Mouse (Mus musculus): Measurements from ENCODE around the gene Nav2. TPM values are rescaled to one million over a fixed set of nuclear protein-coding genes. Genes with fewer than 3 reads are reported as not detected.

Nav2 gene
- polyA plus RNA-seq, 1 experiment, result 10.1 TPM

DNA sequence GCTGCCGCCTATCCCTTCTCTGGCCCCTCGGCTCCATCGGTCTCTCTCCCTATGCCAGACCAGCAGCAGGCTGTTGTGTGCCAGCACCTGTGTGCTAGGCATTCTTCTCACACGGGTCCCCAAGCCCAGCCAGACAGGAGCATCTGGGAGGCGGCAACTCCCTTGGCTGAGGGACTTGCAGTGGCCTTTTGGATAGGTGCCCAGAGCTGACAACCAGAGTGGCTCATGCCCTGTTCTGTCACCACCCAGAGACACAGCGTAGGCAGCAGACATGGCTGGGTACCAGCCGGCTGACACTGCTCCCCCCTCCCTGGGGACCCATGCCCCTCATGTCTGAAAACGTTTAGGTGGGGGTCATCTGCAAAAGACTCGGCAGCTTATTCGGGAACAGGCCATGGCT, 146.8 kb downstream of the Nav2 start:
- Histone ChIP-seq H3K27ac (replicated peaks; ENCODE audit: low read depth, low read length) (no peak overlapping the region), H3K4me1 (ENCODE audit: control insufficient read depth, insufficient read depth, insufficient read length, low read length) (0 out of 2 replicates have a peak, but pooled peaks cover 2% of the 10 kb centered on the region)

DNA sequence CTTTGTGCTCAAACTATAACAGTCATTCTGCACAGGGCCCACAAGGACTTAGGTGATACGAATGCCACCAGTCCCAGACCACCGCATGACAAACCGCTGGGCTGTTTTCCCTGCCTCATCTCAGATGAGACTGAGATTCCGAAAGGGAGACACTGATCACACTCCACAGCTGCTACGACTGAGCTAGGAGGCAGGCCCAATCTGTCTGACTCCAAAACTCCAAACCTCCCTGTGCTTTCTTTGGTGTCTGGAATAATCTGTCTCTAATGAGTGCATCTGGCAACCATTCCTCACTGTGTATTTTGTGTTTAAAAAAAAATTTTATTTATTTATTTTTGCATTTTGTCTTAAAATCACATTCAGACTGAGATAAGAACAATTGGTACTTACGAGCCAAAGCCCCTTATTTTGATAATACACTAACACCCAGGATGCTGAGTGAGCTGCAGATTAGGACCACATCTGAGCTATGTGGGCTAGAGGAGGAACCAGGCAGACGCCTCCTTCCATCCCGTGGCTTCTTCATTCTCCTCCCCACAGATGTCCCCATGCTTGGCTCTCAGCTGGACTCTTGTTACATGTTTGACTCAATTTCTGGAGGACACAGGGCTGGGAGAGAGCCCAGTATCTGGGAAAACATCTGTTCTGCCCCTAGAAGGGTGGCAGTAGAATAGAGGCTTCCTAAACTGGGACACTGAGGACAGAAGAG, 149.9 kb downstream of the Nav2 start:
- H3K4me1 ChIP-seq (ENCODE audit: control insufficient read depth, insufficient read depth, insufficient read length, low read length), result 0 out of 2 replicates have a peak, but pooled peaks cover 2% of the 10 kb centered on the region
- no peak overlapping the region for H3K27ac ChIP-seq (replicated peaks; ENCODE audit: low read depth, low read length)
- H3K4me3 ChIP-seq (ENCODE audit: insufficient read depth, low read depth, low read length), result no peak overlapping the region

More for the DNA sequence above, 146.8 kb downstream of the Nav2 start:
- no peak overlapping the region for H3K4me3 ChIP-seq (ENCODE audit: insufficient read depth, low read depth, low read length)

GRCm38 (mm10) chr7:49064792-49065521, 156.4 kb downstream of the Nav2 start:
- H3K27ac ChIP-seq (replicated peaks; ENCODE audit: low read depth, low read length), result no peak overlapping the region
- no peak overlapping the region for H3K4me3 ChIP-seq (ENCODE audit: insufficient read depth, low read depth, low read length)
- no peaks in the 10 kb centered on the region for H3K4me1 ChIP-seq (ENCODE audit: control insufficient read depth, insufficient read depth, insufficient read length, low read length)

GRCm38 (mm10) chr7:49065621-49066475, 157.3 kb downstream of the Nav2 start:
- Histone ChIP-seq H3K4me1 (ENCODE audit: control insufficient read depth, insufficient read depth, insufficient read length, low read length) (no peaks in the 10 kb centered on the region), H3K4me3 (ENCODE audit: insufficient read depth, low read depth, low read length) (no peak overlapping the region), H3K27ac (replicated peaks; ENCODE audit: low read depth, low read length) (no peak overlapping the region)

- Histone ChIP-seq H3K4me3 (ENCODE audit: insufficient read depth, low read depth, low read length) (no peak overlapping the region), H3K4me1 (ENCODE audit: control insufficient read depth, insufficient read depth, insufficient read length, low read length) (no peaks in the 10 kb centered on the region), H3K27ac (replicated peaks; ENCODE audit: low read depth, low read length) (no peak overlapping the region)
Measured at GRCm38 (mm10) chr7:49066828-49067227, 158.3 kb downstream of the Nav2 start.

GRCm38 (mm10) chr7:49069396-49069961, 161.0 kb downstream of the Nav2 start:
- no peak overlapping the region for H3K4me3 ChIP-seq (ENCODE audit: insufficient read depth, low read depth, low read length)
- no peaks in the 10 kb centered on the region for H3K4me1 ChIP-seq (ENCODE audit: control insufficient read depth, insufficient read depth, insufficient read length, low read length)
- H3K27ac ChIP-seq (replicated peaks; ENCODE audit: low read depth, low read length), result no peak overlapping the region

- H3K4me1 ChIP-seq (ENCODE audit: control insufficient read depth, insufficient read depth, insufficient read length, low read length), result no peaks in the 10 kb centered on the region; the same call in 1 of the 2 replicates
- no peak overlapping the region for H3K27ac ChIP-seq (replicated peaks; ENCODE audit: low read depth, low read length)
- no peak overlapping the region for H3K4me3 ChIP-seq (ENCODE audit: insufficient read depth, low read depth, low read length)
Measured at GRCm38 (mm10) chr7:49070621-49071020, 162.1 kb downstream of the Nav2 start.

- no peak overlapping the region for H3K27ac ChIP-seq (replicated peaks; ENCODE audit: low read depth, low read length)
- H3K4me1 ChIP-seq (ENCODE audit: control insufficient read depth, insufficient read depth, insufficient read length, low read length), result no peaks in the 10 kb centered on the region; the same call in 1 of the 2 replicates
- no peak overlapping the region for H3K4me3 ChIP-seq (ENCODE audit: insufficient read depth, low read depth, low read length)
Measured at GRCm38 (mm10) chr7:49071141-49071567, 162.6 kb downstream of the Nav2 start.

- no peaks in the 10 kb centered on the region; the same call in 1 of the 2 replicates for H3K4me1 ChIP-seq (ENCODE audit: control insufficient read depth, insufficient read depth, insufficient read length, low read length)
- H3K4me3 ChIP-seq (ENCODE audit: insufficient read depth, low read depth, low read length), result no peak overlapping the region
- no peak overlapping the region for H3K27ac ChIP-seq (replicated peaks; ENCODE audit: low read depth, low read length)
Measured at GRCm38 (mm10) chr7:49075333-49075934, 166.9 kb downstream of the Nav2 start.

GRCm38 (mm10) chr7:49076283-49076694, 167.8 kb downstream of the Nav2 start:
- H3K4me1 ChIP-seq (ENCODE audit: control insufficient read depth, insufficient read depth, insufficient read length, low read length), result no peaks in the 10 kb centered on the region; the same call in 1 of the 2 replicates
- H3K4me3 ChIP-seq (ENCODE audit: insufficient read depth, low read depth, low read length), result no peak overlapping the region
- no peak overlapping the region for H3K27ac ChIP-seq (replicated peaks; ENCODE audit: low read depth, low read length)

GRCm38 (mm10) chr7:49078930-49079329, 170.4 kb downstream of the Nav2 start:
- Histone ChIP-seq H3K4me3 (ENCODE audit: insufficient read depth, low read depth, low read length) (no peak overlapping the region), H3K4me1 (ENCODE audit: control insufficient read depth, insufficient read depth, insufficient read length, low read length) (no peaks in the 10 kb centered on the region; the same call in 1 of the 2 replicates)

GRCm38 (mm10) chr7:49082585-49083165, 174.2 kb downstream of the Nav2 start:
- Histone ChIP-seq H3K4me1 (ENCODE audit: control insufficient read depth, insufficient read depth, insufficient read length, low read length) (no peaks in the 10 kb centered on the region), H3K27ac (replicated peaks; ENCODE audit: low read depth, low read length) (no peak overlapping the region), H3K4me3 (ENCODE audit: insufficient read depth, low read depth, low read length) (no peak overlapping the region)

More at GRCm38 (mm10) chr7:49078930-49079329, 170.4 kb downstream of the Nav2 start:
- no peak overlapping the region for H3K27ac ChIP-seq (replicated peaks; ENCODE audit: low read depth, low read length)

DNA sequence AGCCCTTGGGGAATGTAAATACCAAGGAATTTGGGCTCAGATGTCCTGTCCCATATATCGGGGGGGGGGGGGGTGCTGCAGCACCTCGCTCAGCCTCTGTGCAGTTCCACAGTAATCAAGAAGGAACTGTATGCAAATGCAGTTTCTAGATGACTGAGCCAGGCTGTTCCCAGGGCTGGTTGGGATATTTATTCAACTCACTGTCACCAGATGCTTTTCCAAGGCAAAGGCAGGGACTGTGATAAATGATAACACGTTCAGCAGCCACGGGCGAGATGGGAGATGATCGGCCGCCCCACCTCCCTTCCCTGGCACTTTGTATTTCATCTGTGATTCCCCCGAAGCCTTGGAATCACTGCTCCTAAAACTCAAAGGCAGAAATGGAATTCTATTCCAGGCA, 176.3 kb downstream of the Nav2 start:
- Histone ChIP-seq H3K4me1 (ENCODE audit: control insufficient read depth, insufficient read depth, insufficient read length, low read length) (no peaks in the 10 kb centered on the region), H3K4me3 (ENCODE audit: insufficient read depth, low read depth, low read length) (no peak overlapping the region), H3K27ac (replicated peaks; ENCODE audit: low read depth, low read length) (no peak overlapping the region)

DNA sequence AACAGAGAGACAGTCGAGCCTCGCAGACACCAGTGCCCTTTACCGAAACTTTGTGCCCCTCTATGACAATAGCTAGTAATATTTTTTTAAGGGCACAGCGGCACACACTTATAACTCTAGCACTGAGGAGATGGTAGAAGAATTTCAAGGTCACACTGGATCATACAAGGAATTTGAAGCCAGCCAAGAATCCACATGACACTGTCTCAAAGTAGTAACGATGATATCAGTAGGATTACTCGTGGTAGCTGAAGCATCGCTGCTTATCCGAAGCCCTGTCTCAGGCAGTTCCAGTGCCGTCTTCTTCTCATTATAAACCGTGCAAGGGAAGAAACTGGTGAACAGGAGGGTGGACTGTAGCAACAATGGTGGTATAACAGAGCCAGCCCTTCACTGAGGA, 177.2 kb downstream of the Nav2 start:
- Histone ChIP-seq H3K4me1 (ENCODE audit: control insufficient read depth, insufficient read depth, insufficient read length, low read length) (no peaks in the 10 kb centered on the region), H3K27ac (replicated peaks; ENCODE audit: low read depth, low read length) (no peak overlapping the region), H3K4me3 (ENCODE audit: insufficient read depth, low read depth, low read length) (no peak overlapping the region)
